In genomic region chr17:6614316-6614715, GRCm38 (mm10) we compare ENCODE assay signal across 6 mouse cellular contexts. TPM values are rescaled to one million over a fixed set of nuclear protein-coding genes. Genes with fewer than 3 reads are reported as not detected.
DNase-seq lines count a peak whose midpoint lies in the region; ATAC-seq and TF ChIP-seq lines count a peak whose summit lies in the region.
"Not testable (repeated sequence)": the region's sequence is repeated elsewhere in the genome, so short reads cannot be mapped to it uniquely, and the experiment has no call there.
"Had no signal": no experiment of that assay in that cellular context is flagged by ENCODE, and none has a peak within 500 bp of the region (broad histone marks: within the 10 kb centered on the region; RNA-seq: fewer than 3 reads in every experiment).

No protein-coding gene starts in this region.

- H3K4me2 ChIP-seq in lung, postnatal 0 days (replicated peaks; ENCODE audit: low read depth, low read length), result not testable (repeated sequence)

- DNase-seq in MN1 (ENCODE audit: low spot score), result peak; percentile 5
- peak; percentile 93 for DNase-seq in heart, adult 11 months
- DNase-seq in lung, postnatal 0 days (ENCODE audit: low spot score), result peak; percentile 1

- not testable (repeated sequence) for H3K27me3 ChIP-seq in lung, postnatal 0 days (replicated peaks; ENCODE audit: insufficient read depth, low read length)

- H3K27ac ChIP-seq in lung, postnatal 0 days (ENCODE audit: low read length), result not testable (repeated sequence)

- not testable (repeated sequence) for TF ChIP-seq EP300 in lung, postnatal 0 days (IDR thresholded peaks at IDR 0.05)

- not testable (repeated sequence) for H3K9ac ChIP-seq in lung, postnatal 0 days (replicated peaks; ENCODE audit: low read depth)

- H3K4me3 ChIP-seq in lung, postnatal 0 days (ENCODE audit: low read depth, low read length), result not testable (repeated sequence)

- H3K4me1 ChIP-seq in lung, postnatal 0 days (ENCODE audit: insufficient read depth, low read depth, low read length), result not testable (repeated sequence)

- H3K36me3 ChIP-seq in lung, postnatal 0 days (ENCODE audit: insufficient read depth, low read length), result not testable (repeated sequence)

- not testable (repeated sequence) for H3K9me3 ChIP-seq in lung, postnatal 0 days (ENCODE audit: low read length)

- not testable (repeated sequence) for ATAC-seq in lung, postnatal 0 days

- TF ChIP-seq CTCF in lung, postnatal 0 days (IDR thresholded peaks at IDR 0.05), result not testable (repeated sequence)

- WGBS in lung, postnatal 0 days, result 79% methylated on average over 4 of the region's 9 CpGs

RNA-seq across cellular contexts. Expression of gene Dynlt1c, which starts 12.8 kb away (rescaled TPM):
- 29.1 and 30.1 TPM in 2 replicates for polyA plus RNA-seq in lung, postnatal 0 days (2015; fragmentation: Nextera tagmentation; extraction: Ambion mirVana)

RNA-seq across cellular contexts. Expression of gene Dynlt1f, which starts 41.4 kb away (rescaled TPM):
- 185 and 188 TPM in 2 replicates for polyA plus RNA-seq in lung, postnatal 0 days (2015; fragmentation: Nextera tagmentation; extraction: Ambion mirVana)

RNA-seq across cellular contexts. Expression of gene Sytl3, which starts 44.6 kb away (rescaled TPM):
- 0.40 and 0.67 TPM in 2 replicates for polyA plus RNA-seq in lung, postnatal 0 days (2015; fragmentation: Nextera tagmentation; extraction: Ambion mirVana)
- polyA plus RNA-seq: adrenal gland, adult 2 months; G1E; Patski had no signal

Comparison
In these comparisons a context has a peak if more than half of its experiments do, and no peak if none do; other contexts are left out.
1. DNase-seq: peak in every context shown above with its lines; median percentile 93 in heart, adult 11 months; 5 in MN1; 1 in lung, postnatal 0 days.